Mouse (Mus musculus) spleen, adult 2 months (tissue): ENCODE data around the gene Tmem108. TPM values are rescaled to one million over a fixed set of nuclear protein-coding genes. Genes with fewer than 3 reads are reported as not detected.

Experiments
- DNase-seq, 2 experiments: peaks; one replicate each; pipeline versions ENCODE4 v3.0.0 to v3.0.0-alpha.2; 2012 to 2021; ENCODE audit warnings: low spot score in 2 of 2, low read depth in 1 of 2
- H3K27ac ChIP-seq: fragments of 200-500 bp; 2 replicates; pipeline ENCODE4 v1.5.1; 2012; ENCODE audit warnings: low read length, inconsistent platforms; ENCODE audit not compliant: insufficient read depth
- H3K27me3 ChIP-seq: fragments of 200-500 bp; 2 replicates; pipeline ENCODE4 v1.6.1; 2012; ENCODE audit warnings: mild to moderate bottlenecking, moderate library complexity, low read length, inconsistent platforms; ENCODE audit not compliant: control insufficient read depth, insufficient read depth
- H3K36me3 ChIP-seq: fragments of 200-500 bp; 2 replicates; pipeline ENCODE4 v1.6.1; 2012; ENCODE audit warnings: mild to moderate bottlenecking, low read length, inconsistent platforms; ENCODE audit not compliant: control insufficient read depth, insufficient read depth
- H3K4me1 ChIP-seq: fragments of 200-500 bp; 2 replicates; pipeline ENCODE4 v1.6.1; 2011; ENCODE audit warnings: inconsistent platforms; ENCODE audit not compliant: control insufficient read depth, insufficient read depth, insufficient read length
- H3K4me3 ChIP-seq: fragments of 200-500 bp; 2 replicates; pipeline ENCODE4 v1.5.1; 2011; ENCODE audit warnings: mild to moderate bottlenecking, inconsistent platforms; ENCODE audit not compliant: insufficient read depth, insufficient read length; ENCODE audit errors: extremely low read depth
- CTCF ChIP-seq: fragments of 200-500 bp; IDR thresholded peaks from 2 replicates; pipeline ENCODE4 v1.5.1; 2011; ENCODE audit warnings: mild to moderate bottlenecking, inconsistent platforms; ENCODE audit not compliant: insufficient read depth, insufficient read length, insufficient replicate concordance; ENCODE audit errors: extremely low read depth
- POLR2A ChIP-seq: fragments of 200-500 bp; IDR thresholded peaks from 2 replicates; pipeline ENCODE4 v1.6.1; 2011; ENCODE audit warnings: low read depth, low read length, inconsistent platforms
- WGBS: fragments of 180-500 bp; shearing (Covaris S2); methylation state at CpG from one replicate; pipeline ENCODE4 v1.1.7; 2018; 5-methylcytosine and 5-hydroxymethylcytosine counted together
- polyA plus RNA-seq: library from polyadenylated mRNA; depleted of rRNA; stranded (reverse); fragments of >200 nt; gene quantifications from 2 replicates; pipeline ENCODE4 v1.2.3, GENCODE M21; 2012

Gene Tmem108
- polyA plus RNA-seq, 1 experiment = 2.2 TPM

DNA sequence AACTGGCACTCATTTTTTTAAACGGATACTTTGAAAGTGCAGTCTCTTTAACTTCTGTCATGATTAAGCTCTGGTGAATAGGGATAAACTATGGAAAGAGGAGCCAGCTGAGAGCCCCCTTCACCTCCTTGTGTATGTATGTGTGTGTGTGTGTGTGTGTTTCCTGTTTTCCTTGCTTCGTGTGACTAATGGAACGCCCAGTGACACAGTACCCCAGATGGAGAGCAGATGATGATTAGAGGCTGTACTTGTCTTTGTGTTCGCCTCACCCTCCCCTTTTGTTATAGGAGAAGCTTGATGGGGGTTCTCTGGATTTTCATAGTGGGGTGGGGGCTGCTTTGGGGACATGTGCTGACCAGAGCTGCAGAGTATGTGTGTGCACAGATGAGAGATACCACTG is 216.4 kb downstream of the Tmem108 start:
- no peak for TF ChIP-seq CTCF
- no peak for TF ChIP-seq POLR2A
- WGBS = 61% methylated on average over 4 of the region's 4 CpGs
- Histone ChIP-seq H3K4me3 (no peak overlapping the region), H3K27me3 (no peaks in the 10 kb centered on the region), H3K27ac (no peak overlapping the region), H3K4me1 (no peaks in the 10 kb centered on the region), H3K36me3 (no peaks in the 10 kb centered on the region)
- no peak for DNase-seq

DNA sequence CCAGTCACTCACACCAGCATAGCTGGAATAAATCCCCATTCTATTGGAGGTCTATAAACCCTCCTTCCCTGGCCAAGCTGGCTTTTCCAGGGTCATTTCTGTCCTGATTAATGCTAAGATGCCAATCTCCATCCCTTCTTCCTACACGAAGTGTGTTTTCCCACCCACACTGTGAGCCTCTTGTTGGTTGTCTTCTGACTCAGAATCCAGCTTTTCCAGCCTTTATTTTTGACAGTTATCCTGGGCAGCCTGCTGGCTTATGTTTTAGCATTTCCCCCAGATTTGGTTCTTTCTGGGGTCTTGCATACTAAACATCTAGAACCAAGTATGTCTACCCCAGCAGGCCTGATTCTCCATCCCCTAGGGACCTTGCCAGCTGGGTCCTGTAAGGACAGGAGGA is 217.0 kb downstream of the Tmem108 start:
- DNase-seq = no peak
- H3K27me3 ChIP-seq = no peaks in the 10 kb centered on the region
- no peak for TF ChIP-seq CTCF
- TF ChIP-seq POLR2A = no peak
- 78% methylated on average over 1 of the region's 1 CpGs for WGBS
- H3K36me3 ChIP-seq = no peaks in the 10 kb centered on the region
- no peaks in the 10 kb centered on the region for H3K4me1 ChIP-seq
- no peak overlapping the region for H3K4me3 ChIP-seq
- no peak overlapping the region for H3K27ac ChIP-seq

DNA sequence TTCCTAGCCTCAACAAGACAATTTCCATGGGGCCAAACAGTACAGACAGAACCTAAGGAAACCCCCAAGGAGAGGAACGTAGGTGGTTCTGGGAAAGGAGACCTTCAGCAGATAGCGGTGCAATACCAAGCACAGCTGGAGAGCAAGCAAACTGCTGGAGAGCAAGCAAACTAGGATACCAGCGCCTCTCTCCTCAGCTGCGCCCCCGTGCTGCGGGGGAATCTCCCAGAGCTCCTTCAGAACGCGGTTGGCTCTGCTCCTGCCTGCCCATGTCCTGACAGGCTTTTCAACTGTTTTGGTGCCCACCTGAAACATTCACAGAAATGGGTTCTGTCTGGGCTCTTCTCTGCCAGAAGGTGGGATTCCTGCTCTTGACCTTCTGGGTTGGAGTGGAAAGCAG is 221.1 kb downstream of the Tmem108 start:
- TF ChIP-seq POLR2A (no peak), CTCF (no peak)
- no peak for DNase-seq
- Histone ChIP-seq H3K36me3 (no peaks in the 10 kb centered on the region), H3K4me3 (no peak overlapping the region), H3K27ac (no peak overlapping the region), H3K4me1 (no peaks in the 10 kb centered on the region), H3K27me3 (no peaks in the 10 kb centered on the region)
- 88% methylated on average over 8 of the region's 8 CpGs for WGBS

DNA sequence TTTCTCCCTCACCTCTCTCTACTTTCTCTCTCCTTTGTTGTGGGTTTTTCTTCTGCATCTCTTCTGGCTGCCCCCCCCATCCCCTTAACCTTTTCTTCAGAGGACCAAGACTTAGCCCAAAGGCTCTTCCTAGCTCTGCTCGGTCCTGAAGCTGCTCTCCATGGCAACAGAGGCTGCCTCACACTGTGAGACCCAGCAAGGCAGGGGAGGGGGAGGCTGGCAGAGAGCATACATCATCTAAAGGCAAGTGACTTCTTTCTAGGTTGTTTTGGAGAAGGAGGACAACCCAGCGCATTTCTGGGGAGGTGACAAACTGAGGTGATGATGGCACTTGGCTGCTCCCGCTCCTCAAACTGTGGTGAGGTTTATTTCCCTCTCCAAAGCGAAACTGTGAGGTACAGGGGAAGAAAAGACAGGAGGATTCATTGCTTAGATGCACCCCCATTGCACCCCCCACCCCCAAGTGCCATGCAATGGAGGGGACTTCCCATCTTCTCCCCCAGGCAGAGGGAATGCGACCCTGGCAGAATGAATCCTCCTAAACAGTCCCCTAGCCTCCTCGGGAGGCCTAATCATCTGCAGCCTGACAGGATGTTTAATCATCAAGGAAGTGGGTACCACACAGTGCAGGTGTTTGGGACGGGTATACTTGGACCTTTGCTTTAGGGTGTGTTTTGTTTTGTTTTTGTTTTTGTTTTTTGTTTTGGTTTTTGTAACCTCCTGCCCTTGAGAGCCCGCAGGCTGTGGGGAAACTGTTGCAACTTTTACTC is 223.4 kb downstream of the Tmem108 start:
- TF ChIP-seq POLR2A = no peak
- no peak for TF ChIP-seq CTCF
- Histone ChIP-seq H3K27ac (no peak overlapping the region), H3K4me3 (no peak overlapping the region), H3K36me3 (no peaks in the 10 kb centered on the region), H3K27me3 (no peaks in the 10 kb centered on the region), H3K4me1 (no peaks in the 10 kb centered on the region)
- no peak for DNase-seq
- WGBS = 43% methylated on average over 8 of the region's 8 CpGs

DNA sequence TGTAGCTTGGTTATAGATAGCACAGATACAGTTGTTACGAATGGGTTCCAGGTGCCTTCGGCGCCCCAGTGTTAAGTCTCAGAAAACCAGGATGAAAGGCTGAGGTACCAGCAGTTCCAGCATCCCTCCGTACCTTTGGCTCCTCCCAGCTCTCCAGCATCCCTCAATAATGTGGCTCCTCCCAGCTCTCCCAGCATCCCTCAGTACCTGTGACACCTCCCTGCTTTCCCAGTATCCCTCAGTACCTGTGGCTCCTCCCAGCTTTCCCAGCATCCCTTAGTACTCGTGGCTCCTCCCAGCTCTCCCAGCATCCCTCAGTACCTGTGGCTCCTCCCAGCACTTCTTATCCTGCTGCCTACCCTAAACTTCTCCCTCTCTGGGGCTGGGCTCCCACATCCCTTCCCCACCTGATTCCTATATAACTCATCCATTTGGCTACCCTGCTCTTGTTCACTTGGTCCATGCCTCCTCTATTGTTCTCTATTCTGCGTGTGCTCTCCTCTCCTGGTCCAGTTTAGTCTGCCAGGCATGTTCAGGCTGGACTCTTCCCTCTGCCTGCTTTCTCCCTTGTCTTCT is 225.5 kb downstream of the Tmem108 start:
- no peaks in the 10 kb centered on the region for H3K4me1 ChIP-seq
- H3K36me3 ChIP-seq = no peaks in the 10 kb centered on the region
- H3K27me3 ChIP-seq = no peaks in the 10 kb centered on the region
- TF ChIP-seq CTCF (no peak), POLR2A (no peak)
- H3K4me3 ChIP-seq = no peak overlapping the region
- WGBS = 88% methylated on average over 6 of the region's 6 CpGs
- no peak overlapping the region for H3K27ac ChIP-seq
- no peak for DNase-seq

DNA sequence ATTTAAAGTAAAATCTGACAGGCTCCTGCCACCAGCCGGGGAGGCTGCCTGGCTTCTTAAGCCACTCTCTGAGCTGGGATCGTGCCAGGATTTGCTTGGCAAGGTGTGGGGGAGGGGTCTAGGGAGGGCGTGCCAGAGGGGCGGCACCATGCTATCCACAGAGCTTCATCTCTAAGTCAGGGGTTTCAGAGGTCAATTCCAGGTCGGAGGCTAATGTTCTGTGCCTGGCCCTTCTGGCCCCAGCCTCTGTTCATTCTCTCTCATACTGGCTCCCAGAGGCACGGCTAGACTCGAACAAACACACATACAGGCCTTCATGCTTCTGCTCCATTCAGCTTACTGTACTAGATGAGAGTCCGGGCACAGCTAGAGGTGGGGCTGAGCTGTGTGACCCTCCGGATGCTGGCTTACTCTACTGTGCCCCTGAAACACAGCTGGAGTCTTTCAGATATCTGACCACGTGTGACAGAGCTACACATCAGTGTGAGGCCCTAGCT is 236.5 kb downstream of the Tmem108 start:
- Histone ChIP-seq H3K4me3 (no peak overlapping the region), H3K36me3 (no peaks in the 10 kb centered on the region), H3K27ac (no peak overlapping the region), H3K27me3 (no peaks in the 10 kb centered on the region), H3K4me1 (no peaks in the 10 kb centered on the region)
- TF ChIP-seq POLR2A (no peak), CTCF (no peak)
- DNase-seq = no peak
- 57% methylated on average over 10 of the region's 10 CpGs for WGBS

DNA sequence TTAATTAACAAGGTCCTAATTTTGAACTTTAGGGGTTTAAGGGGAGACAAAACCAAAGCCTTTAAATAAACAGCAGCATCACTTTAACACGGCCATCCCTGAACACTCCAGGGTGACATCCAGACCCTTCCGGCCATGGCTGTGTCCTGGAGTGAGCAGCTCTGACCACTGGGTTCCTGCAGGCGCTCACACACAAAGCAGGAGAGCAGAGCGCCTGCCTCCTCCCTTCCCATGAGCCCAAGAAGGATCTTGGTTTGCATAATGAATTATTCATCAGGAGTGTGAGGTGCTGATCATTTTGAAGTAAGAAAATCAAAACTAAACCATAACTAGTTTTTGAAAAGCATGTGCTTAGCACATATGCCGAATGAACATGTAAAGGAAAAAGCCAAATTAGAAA is 237.0 kb downstream of the Tmem108 start:
- no peaks in the 10 kb centered on the region for H3K27me3 ChIP-seq
- no peak for TF ChIP-seq CTCF
- TF ChIP-seq POLR2A = no peak
- no peak overlapping the region for H3K27ac ChIP-seq

More for the DNA sequence above, 237.0 kb downstream of the Tmem108 start:
- no peaks in the 10 kb centered on the region for H3K4me1 ChIP-seq
- no peak for DNase-seq
- 68% methylated on average over 5 of the region's 5 CpGs for WGBS
- H3K36me3 ChIP-seq = no peaks in the 10 kb centered on the region
- no peak overlapping the region for H3K4me3 ChIP-seq
